Mouse (Mus musculus) hindbrain, embryonic 16.5 days (tissue): ENCODE results near the gene Bsdc1. TPM values are rescaled to one million over a fixed set of nuclear protein-coding genes. Genes with fewer than 3 reads are reported as not detected.

Source experiments
- ATAC-seq: fragments of 200-750 bp; cut with Nextera tagmentation; 2 replicates; pipeline ENCODE4 v1.8.0; 2017; ENCODE audit warnings: moderate TSS enrichment, moderate library complexity
- H3K27ac ChIP-seq: fragments of 300-500 bp; sonication (generic); 2 replicates; pipeline ENCODE4 v1.5.1; 2014; ENCODE audit warnings: low read depth, mild to moderate bottlenecking, control low read depth, low read length, moderate library complexity
- H3K27me3 ChIP-seq: fragments of 300-500 bp; sonication (generic); replicated peaks from 2 replicates; pipeline ENCODE4 v1.6.1; 2014; ENCODE audit warnings: low read length; ENCODE audit not compliant: control insufficient read depth, insufficient read depth
- H3K36me3 ChIP-seq: fragments of 300-500 bp; sonication (generic); 2 replicates; pipeline ENCODE4 v1.6.1; 2014; ENCODE audit warnings: mild to moderate bottlenecking, low read length, moderate library complexity, mixed read lengths; ENCODE audit not compliant: control insufficient read depth, insufficient read depth
- H3K4me1 ChIP-seq: fragments of 300-500 bp; sonication (generic); 2 replicates; pipeline ENCODE4 v1.6.1; 2014; ENCODE audit warnings: low read depth, low read length; ENCODE audit not compliant: control insufficient read depth, insufficient read depth
- H3K4me2 ChIP-seq: fragments of 300-500 bp; sonication (generic); 2 replicates; pipeline ENCODE4 v1.6.1; 2014; ENCODE audit warnings: mild to moderate bottlenecking, low read length, control low read depth, moderate library complexity
- H3K4me3 ChIP-seq: fragments of 300-500 bp; sonication (generic); 2 replicates; pipeline ENCODE4 v1.5.1; 2014; ENCODE audit warnings: mild to moderate bottlenecking, low read length, control low read depth, moderate library complexity
- H3K9ac ChIP-seq: fragments of 300-500 bp; sonication (generic); 2 replicates; pipeline ENCODE4 v1.6.1; 2014; ENCODE audit warnings: low read depth, mild to moderate bottlenecking, control low read depth, low read length, moderate library complexity
- H3K9me3 ChIP-seq: fragments of 300-500 bp; sonication (generic); 2 replicates; pipeline ENCODE4 v1.6.1; 2014; ENCODE audit warnings: mild to moderate bottlenecking, low read length, moderate library complexity; ENCODE audit not compliant: control insufficient read depth
- WGBS: fragments of 180-500 bp; shearing (Covaris S2); extraction: QIAGEN DNeasy Blood & Tissue Kit; methylation state at CpG from one replicate; pipeline ENCODE4 v1.1.7; 2014; 5-methylcytosine and 5-hydroxymethylcytosine counted together
- polyA plus RNA-seq: library from polyadenylated mRNA; unstranded; fragments of >200 nt; fragmentation: Nextera tagmentation; extraction: Ambion mirVana; gene quantifications from 2 replicates; pipeline ENCODE4 v1.2.1, GENCODE M21; 2015

The Bsdc1 gene
- polyA plus RNA-seq, 1 experiment from 2014 or later = 34.6 TPM

DNA sequence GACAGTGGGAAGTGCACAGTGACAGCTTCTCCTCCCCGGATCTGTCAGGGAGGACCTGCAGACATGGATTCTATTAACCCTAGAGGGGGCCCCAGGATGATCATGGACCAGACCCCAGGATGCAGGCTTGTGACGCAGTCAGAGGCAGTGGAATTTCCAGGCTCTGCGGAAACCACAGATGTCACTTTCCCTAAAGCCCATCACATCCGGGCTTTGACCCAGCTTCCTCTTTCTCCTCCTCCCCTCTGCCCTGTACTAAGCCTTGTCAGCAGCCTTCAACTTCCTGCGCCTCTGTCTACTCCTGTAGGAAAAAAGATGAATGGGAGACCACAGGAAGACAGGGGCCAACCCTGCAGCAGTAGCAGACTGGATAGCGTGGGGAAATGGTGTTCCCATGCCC, 35.2 kb downstream of the Bsdc1 start:
- 25% methylated on average over 6 of the region's 6 CpGs for WGBS
- H3K9ac ChIP-seq = peak overlapping the region; percentile 58

GRCm38 (mm10) chr4:129498941-129499340, 37.6 kb downstream of the Bsdc1 start:
- H3K36me3 ChIP-seq = no peaks in the 10 kb centered on the region
- no peaks in the 10 kb centered on the region for H3K27me3 ChIP-seq
- no peaks in the 10 kb centered on the region for H3K9me3 ChIP-seq
- ATAC-seq = no peak
- peaks cover 21% of the 10 kb centered on the region for H3K4me1 ChIP-seq
- H3K4me3 ChIP-seq = no peak overlapping the region
- H3K9ac ChIP-seq = no peak overlapping the region
- H3K27ac ChIP-seq = no peak overlapping the region
- 74% methylated on average over 3 of the region's 3 CpGs for WGBS
- H3K4me2 ChIP-seq = no peak overlapping the region

More for the DNA sequence above, 35.2 kb downstream of the Bsdc1 start:
- Histone ChIP-seq H3K4me2 (peak overlapping the region; percentile 47), H3K4me1 (peaks cover 24% of the 10 kb centered on the region), H3K27me3 (peaks cover under 1% of the 10 kb centered on the region; the same call in 1 of the 2 replicates), H3K9me3 (no peaks in the 10 kb centered on the region), H3K27ac (peak overlapping the region; percentile 84), H3K36me3 (no peaks in the 10 kb centered on the region), H3K4me3 (peak overlapping the region; percentile 17; the same call in 1 of the 2 replicates)
- ATAC-seq = no peak; the same call in 1 of the 2 replicates

GRCm38 (mm10) chr4:129500017-129500416, 38.6 kb downstream of the Bsdc1 start:
- no peak overlapping the region for H3K4me3 ChIP-seq
- no peak for ATAC-seq
- H3K4me1 ChIP-seq = peaks cover 21% of the 10 kb centered on the region
- no peaks in the 10 kb centered on the region for H3K36me3 ChIP-seq
- no peaks in the 10 kb centered on the region for H3K27me3 ChIP-seq
- peak overlapping the region; percentile 92 for H3K4me2 ChIP-seq
- peak overlapping the region; percentile 72 for H3K9ac ChIP-seq
- no peak overlapping the region for H3K27ac ChIP-seq
- WGBS = 75% methylated on average over 8 of the region's 8 CpGs
- H3K9me3 ChIP-seq = no peaks in the 10 kb centered on the region

DNA sequence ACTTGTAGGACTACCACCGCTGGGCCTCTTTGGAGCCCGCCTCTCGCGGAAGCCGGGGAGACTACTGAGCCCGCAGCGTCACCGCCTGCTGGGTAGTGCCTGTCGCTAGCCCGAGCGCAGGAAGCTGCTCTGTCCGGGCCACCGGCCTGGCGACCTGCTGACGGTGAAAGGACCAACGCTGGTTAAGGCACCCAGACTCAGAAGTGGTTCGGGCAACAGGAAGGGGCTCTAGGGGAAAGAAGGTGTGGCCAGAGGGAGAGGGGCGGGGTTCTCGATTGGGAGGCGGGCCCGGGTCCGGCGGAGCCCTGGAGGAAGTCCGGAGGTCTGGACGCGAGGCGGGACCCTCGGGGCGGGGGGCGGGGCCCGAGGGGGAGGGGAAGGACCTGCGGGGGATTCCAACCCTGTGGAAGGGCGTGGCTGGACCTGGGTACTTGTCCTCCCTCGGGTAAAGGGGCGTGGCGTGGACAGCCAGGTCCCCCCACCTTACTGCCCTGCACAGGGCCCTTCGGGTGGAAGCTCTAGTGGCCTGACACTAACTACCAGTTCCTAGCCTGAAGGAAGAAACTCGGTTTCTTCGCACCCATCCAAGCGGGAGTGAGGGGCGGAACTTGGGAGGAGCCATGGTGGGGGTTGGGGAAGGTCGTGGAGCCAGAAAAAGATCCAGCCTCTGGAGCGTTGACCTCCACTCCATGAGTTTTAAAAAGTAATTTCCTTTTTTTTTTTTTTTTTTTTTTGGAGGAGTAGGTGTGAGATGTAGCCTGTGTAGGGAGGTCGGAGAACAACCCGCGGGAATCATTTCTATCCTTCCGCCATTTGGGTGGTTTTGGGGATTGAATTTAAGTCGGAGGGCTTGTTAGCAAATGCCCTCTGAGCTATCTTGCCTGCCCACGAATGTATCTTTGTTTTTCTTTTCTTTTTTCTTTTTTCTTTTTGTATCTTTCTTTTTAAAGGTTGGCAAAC, 39.5 kb downstream of the Bsdc1 start:
- Histone ChIP-seq H3K27ac (peak overlapping the region; percentile 81), H3K4me1 (peaks cover 19% of the 10 kb centered on the region), H3K27me3 (no peaks in the 10 kb centered on the region), H3K4me3 (peak overlapping the region; percentile 61), H3K9me3 (no peaks in the 10 kb centered on the region), H3K36me3 (no peaks in the 10 kb centered on the region), H3K4me2 (peak overlapping the region; percentile 92), H3K9ac (peak overlapping the region; percentile 72)
- WGBS = under 1% methylated on average over 48 of the region's 49 CpGs
- ATAC-seq = peak; percentile 86

DNA sequence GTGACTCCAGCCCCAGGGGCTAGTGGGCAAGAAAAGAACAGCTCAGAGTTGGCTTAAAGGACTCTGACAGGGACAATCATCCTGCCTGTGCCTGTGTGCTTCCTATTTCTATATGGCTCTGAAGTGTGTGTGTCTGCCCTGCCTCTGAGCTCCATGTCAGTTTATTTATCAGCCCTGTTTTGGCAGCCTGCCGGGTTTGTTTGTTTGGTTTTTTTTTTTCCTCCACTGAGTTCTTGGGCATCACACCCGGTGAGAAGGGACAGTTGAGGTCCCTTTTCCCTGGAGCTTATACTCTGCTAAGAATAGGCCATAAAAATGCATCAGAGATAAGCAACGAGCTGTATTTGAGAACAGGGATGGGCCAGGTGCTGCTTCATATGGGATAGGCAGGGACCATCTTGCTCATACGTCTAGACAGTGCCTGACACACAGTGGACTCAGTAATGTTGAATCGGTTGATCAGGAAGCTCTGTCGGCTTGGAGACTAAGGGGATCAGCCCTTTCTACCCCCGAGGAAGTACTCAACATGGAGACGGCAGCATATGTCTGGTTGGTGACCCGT, 41.0 kb downstream of the Bsdc1 start:
- no peak for ATAC-seq
- Histone ChIP-seq H3K4me3 (no peak overlapping the region), H3K4me1 (peaks cover 8% of the 10 kb centered on the region; the same call in 1 of the 2 replicates), H3K27me3 (no peaks in the 10 kb centered on the region), H3K4me2 (no peak overlapping the region), H3K27ac (no peak overlapping the region), H3K9me3 (no peaks in the 10 kb centered on the region), H3K9ac (no peak overlapping the region), H3K36me3 (no peaks in the 10 kb centered on the region)
- WGBS = 76% methylated on average over 9 of the region's 9 CpGs

GRCm38 (mm10) chr4:129502901-129503444, 41.6 kb downstream of the Bsdc1 start:
- no peak overlapping the region for H3K9ac ChIP-seq
- peaks cover 8% of the 10 kb centered on the region; the same call in 1 of the 2 replicates for H3K4me1 ChIP-seq
- no peaks in the 10 kb centered on the region for H3K36me3 ChIP-seq
- ATAC-seq = no peak
- H3K27me3 ChIP-seq = no peaks in the 10 kb centered on the region
- WGBS = 72% methylated on average over 11 of the region's 11 CpGs
- H3K27ac ChIP-seq = no peak overlapping the region
- no peak overlapping the region for H3K4me2 ChIP-seq
- no peaks in the 10 kb centered on the region for H3K9me3 ChIP-seq
- no peak overlapping the region for H3K4me3 ChIP-seq

- H3K9ac ChIP-seq = peak overlapping the region; percentile 8; the same call in 1 of the 2 replicates
- no peaks in the 10 kb centered on the region for H3K27me3 ChIP-seq
- ATAC-seq = no peak
- no peaks in the 10 kb centered on the region for H3K9me3 ChIP-seq
- 78% methylated on average over 3 of the region's 3 CpGs for WGBS
- H3K4me2 ChIP-seq = no peak overlapping the region
- no peaks in the 10 kb centered on the region for H3K36me3 ChIP-seq
- peaks cover 4% of the 10 kb centered on the region for H3K4me1 ChIP-seq
- no peak overlapping the region for H3K27ac ChIP-seq
- H3K4me3 ChIP-seq = no peak overlapping the region
These were observed 44.1 kb downstream of the Bsdc1 start for GRCm38 (mm10) chr4:129505511-129505910.

GRCm38 (mm10) chr4:129507434-129508236, 46.3 kb downstream of the Bsdc1 start:
- no peaks in the 10 kb centered on the region for H3K9me3 ChIP-seq
- no peaks in the 10 kb centered on the region for H3K27me3 ChIP-seq
- H3K36me3 ChIP-seq = no peaks in the 10 kb centered on the region
- no peak overlapping the region for H3K4me2 ChIP-seq
- 77% methylated on average over 9 of the region's 10 CpGs for WGBS
- no peak overlapping the region for H3K27ac ChIP-seq
- peaks cover 9% of the 10 kb centered on the region for H3K4me1 ChIP-seq
- no peak overlapping the region for H3K4me3 ChIP-seq
- no peak overlapping the region for H3K9ac ChIP-seq
- no peak for ATAC-seq
